Mouse (Mus musculus): ENCODE data around the gene Spred1. TPM values are rescaled to one million over a fixed set of nuclear protein-coding genes. Genes with fewer than 3 reads are reported as not detected.

Spred1 gene
- polyA plus RNA-seq, 1 experiment from 2014 or later, result 13.1 TPM

GRCm38 (mm10) chr2:117099316-117099715 lies 21.9 kb upstream of the Spred1 start:
- H3K4me2 ChIP-seq (replicated peaks), result no peak overlapping the region
- H3K9ac ChIP-seq (replicated peaks), result no peak overlapping the region
- no peaks in the 10 kb centered on the region for H3K36me3 ChIP-seq
- H3K9me3 ChIP-seq, result no peaks in the 10 kb centered on the region
- WGBS, result 47% methylated on average over 10 of the region's 10 CpGs
- H3K27ac ChIP-seq (replicated peaks), result no peak overlapping the region
- H3K27me3 ChIP-seq, result no peaks in the 10 kb centered on the region
- H3K4me1 ChIP-seq, result no peaks in the 10 kb centered on the region
- no peak for ATAC-seq (replicated peaks)
- H3K4me3 ChIP-seq, result no peak overlapping the region

- ATAC-seq (replicated peaks), result no peak
- no peaks in the 10 kb centered on the region for H3K9me3 ChIP-seq
- H3K36me3 ChIP-seq, result no peaks in the 10 kb centered on the region
- H3K4me2 ChIP-seq (replicated peaks), result no peak overlapping the region
- 6% methylated on average over 4 of the region's 4 CpGs for WGBS
- no peaks in the 10 kb centered on the region for H3K4me1 ChIP-seq
- H3K27ac ChIP-seq (replicated peaks), result no peak overlapping the region
- no peak overlapping the region for H3K4me3 ChIP-seq
- H3K9ac ChIP-seq (replicated peaks), result no peak overlapping the region
- no peaks in the 10 kb centered on the region for H3K27me3 ChIP-seq
Observed at GRCm38 (mm10) chr2:117103461-117103860, 17.7 kb upstream of the Spred1 start.

- Histone ChIP-seq H3K9ac (replicated peaks) (no peak overlapping the region), H3K4me3 (no peak overlapping the region), H3K27ac (replicated peaks) (no peak overlapping the region), H3K4me2 (replicated peaks) (no peak overlapping the region), H3K4me1 (no peaks in the 10 kb centered on the region), H3K27me3 (no peaks in the 10 kb centered on the region), H3K36me3 (no peaks in the 10 kb centered on the region), H3K9me3 (no peaks in the 10 kb centered on the region)
- WGBS, result 83% methylated on average over 7 of the region's 7 CpGs
- no peak for ATAC-seq (replicated peaks)
Observed at GRCm38 (mm10) chr2:117105407-117105806, 15.8 kb upstream of the Spred1 start.

- no peaks in the 10 kb centered on the region for H3K4me1 ChIP-seq
- no peak overlapping the region for H3K9ac ChIP-seq (replicated peaks)
- ATAC-seq (replicated peaks), result no peak
- H3K4me3 ChIP-seq, result no peak overlapping the region
- no peaks in the 10 kb centered on the region for H3K9me3 ChIP-seq
- H3K36me3 ChIP-seq, result no peaks in the 10 kb centered on the region
- H3K27ac ChIP-seq (replicated peaks), result no peak overlapping the region
- WGBS, result 51% methylated on average over 4 of the region's 4 CpGs
- H3K27me3 ChIP-seq, result no peaks in the 10 kb centered on the region
- H3K4me2 ChIP-seq (replicated peaks), result no peak overlapping the region
Observed at GRCm38 (mm10) chr2:117108059-117108458, 13.1 kb upstream of the Spred1 start.

GRCm38 (mm10) chr2:117109296-117109695 lies 11.9 kb upstream of the Spred1 start:
- Histone ChIP-seq H3K9me3 (no peaks in the 10 kb centered on the region), H3K27me3 (no peaks in the 10 kb centered on the region), H3K4me1 (no peaks in the 10 kb centered on the region), H3K9ac (replicated peaks) (no peak overlapping the region), H3K27ac (replicated peaks) (no peak overlapping the region), H3K4me3 (no peak overlapping the region), H3K36me3 (no peaks in the 10 kb centered on the region), H3K4me2 (replicated peaks) (no peak overlapping the region)
- WGBS, result 71% methylated on average over 2 of the region's 2 CpGs
- ATAC-seq (replicated peaks), result no peak

DNA sequence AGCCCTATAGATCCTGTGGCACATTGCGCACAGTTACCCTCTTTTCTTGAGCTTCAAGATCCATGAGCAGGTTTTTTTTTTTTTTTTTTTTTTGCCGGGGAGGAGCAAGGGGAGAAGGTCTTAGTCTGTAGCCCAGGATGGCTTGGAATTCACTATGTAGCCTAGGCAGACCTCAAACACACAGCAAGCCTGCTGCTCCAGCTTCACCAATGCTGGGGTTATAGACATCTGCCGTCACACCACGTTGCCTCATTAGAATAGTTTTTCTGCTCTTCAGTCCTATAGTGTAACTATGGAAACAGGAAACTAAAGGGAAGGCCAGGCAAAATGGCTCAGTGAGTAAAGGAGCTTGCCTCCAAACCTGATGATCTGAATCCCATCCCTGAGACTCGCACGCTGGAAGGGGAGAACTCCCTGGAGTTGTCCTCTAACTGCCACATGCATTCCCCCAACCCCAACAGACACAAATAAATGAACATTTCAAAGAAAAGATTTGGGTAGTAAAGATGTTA lies 10.8 kb upstream of the Spred1 start:
- no peaks in the 10 kb centered on the region for H3K36me3 ChIP-seq
- 65% methylated on average over 6 of the region's 6 CpGs for WGBS
- no peak overlapping the region for H3K27ac ChIP-seq (replicated peaks)
- no peak overlapping the region for H3K9ac ChIP-seq (replicated peaks)
- no peaks in the 10 kb centered on the region for H3K4me1 ChIP-seq
- H3K4me3 ChIP-seq, result no peak overlapping the region
- no peaks in the 10 kb centered on the region for H3K27me3 ChIP-seq
- H3K9me3 ChIP-seq, result no peaks in the 10 kb centered on the region
- no peak for ATAC-seq (replicated peaks)
- H3K4me2 ChIP-seq (replicated peaks), result no peak overlapping the region

- Histone ChIP-seq H3K4me3 (no peak overlapping the region), H3K27me3 (no peaks in the 10 kb centered on the region), H3K4me1 (no peaks in the 10 kb centered on the region), H3K36me3 (no peaks in the 10 kb centered on the region), H3K9me3 (no peaks in the 10 kb centered on the region), H3K4me2 (replicated peaks) (no peak overlapping the region), H3K9ac (replicated peaks) (no peak overlapping the region), H3K27ac (replicated peaks) (no peak overlapping the region)
- 72% methylated on average over 2 of the region's 2 CpGs for WGBS
- no peak for ATAC-seq (replicated peaks)
Observed at GRCm38 (mm10) chr2:117113262-117113661, 7.9 kb upstream of the Spred1 start.

GRCm38 (mm10) chr2:117113762-117114161 lies 7.4 kb upstream of the Spred1 start:
- Histone ChIP-seq H3K4me1 (no peaks in the 10 kb centered on the region), H3K27me3 (no peaks in the 10 kb centered on the region), H3K9me3 (no peaks in the 10 kb centered on the region), H3K4me2 (replicated peaks) (no peak overlapping the region), H3K36me3 (no peaks in the 10 kb centered on the region), H3K9ac (replicated peaks) (no peak overlapping the region), H3K4me3 (no peak overlapping the region), H3K27ac (replicated peaks) (no peak overlapping the region)
- no peak for ATAC-seq (replicated peaks)
- WGBS, result 72% methylated on average over 4 of the region's 4 CpGs

- Histone ChIP-seq H3K27me3 (no peaks in the 10 kb centered on the region), H3K36me3 (no peaks in the 10 kb centered on the region), H3K4me3 (no peak overlapping the region), H3K27ac (replicated peaks) (no peak overlapping the region), H3K9me3 (no peaks in the 10 kb centered on the region), H3K4me2 (replicated peaks) (no peak overlapping the region), H3K4me1 (peaks cover 16% of the 10 kb centered on the region), H3K9ac (replicated peaks) (no peak overlapping the region)
- ATAC-seq (replicated peaks), result no peak
- 64% methylated on average over 2 of the region's 2 CpGs for WGBS
Observed at GRCm38 (mm10) chr2:117118516-117118915, 2.7 kb upstream of the Spred1 start.

GRCm38 (mm10) chr2:117119291-117120245 lies 1.6 kb upstream of the Spred1 start:
- H3K9me3 ChIP-seq, result no peaks in the 10 kb centered on the region
- peaks cover 24% of the 10 kb centered on the region for H3K4me1 ChIP-seq
- ATAC-seq (replicated peaks), result peak; percentile 30
- peak overlapping the region; percentile 95 for H3K9ac ChIP-seq (replicated peaks)
- peak overlapping the region; percentile 81 for H3K4me3 ChIP-seq
- peak overlapping the region; percentile 72 for H3K4me2 ChIP-seq (replicated peaks)
- 3% methylated on average over 30 of the region's 30 CpGs for WGBS
- peak overlapping the region; percentile 100 for H3K27ac ChIP-seq (replicated peaks)
- H3K36me3 ChIP-seq, result no peaks in the 10 kb centered on the region
- no peaks in the 10 kb centered on the region for H3K27me3 ChIP-seq

- Histone ChIP-seq H3K27ac (replicated peaks) (peak overlapping the region; percentile 100), H3K4me3 (peak overlapping the region; percentile 81), H3K9me3 (no peaks in the 10 kb centered on the region), H3K4me2 (replicated peaks) (peak overlapping the region; percentile 72), H3K27me3 (no peaks in the 10 kb centered on the region), H3K36me3 (no peaks in the 10 kb centered on the region), H3K9ac (replicated peaks) (peak overlapping the region; percentile 95), H3K4me1 (peaks cover 30% of the 10 kb centered on the region)
- under 1% methylated on average over 99 of the region's 101 CpGs for WGBS
- ATAC-seq (replicated peaks), result peak; percentile 82
Observed at GRCm38 (mm10) chr2:117120246-117121211, 645 bp upstream of the Spred1 start.

Measured in forebrain, embryonic 15.5 days (tissue).